Mouse (Mus musculus): Measurements from ENCODE around the gene Rnaset2a.
"Not testable (repeated sequence)": the region's sequence is repeated elsewhere in the genome, so short reads cannot be mapped to it uniquely, and the experiment has no call there.

The Rnaset2a gene

DNA sequence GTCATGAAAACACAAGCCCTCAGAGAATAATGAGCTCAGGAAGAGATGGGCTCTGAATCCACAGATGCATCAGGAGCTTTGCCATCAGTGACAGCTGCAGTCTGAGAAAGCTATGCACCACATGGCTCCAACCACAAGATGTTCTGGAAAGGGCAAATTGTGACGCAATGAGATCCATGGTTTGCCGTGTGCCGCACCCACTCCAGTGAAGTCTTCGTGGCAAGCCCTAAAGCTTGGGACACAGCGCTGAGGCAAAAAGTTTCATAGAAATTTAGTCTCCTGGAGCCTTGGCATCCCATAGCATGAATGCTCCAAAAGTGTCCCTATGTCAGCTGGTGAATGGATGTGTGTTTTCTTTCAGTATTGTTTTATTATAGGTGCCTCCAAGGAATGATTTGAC lies 9.8 kb downstream of the Rnaset2a start:
- DNase-seq (ENCODE audit: low spot score in 2 of 2), result not testable (repeated sequence)

DNA sequence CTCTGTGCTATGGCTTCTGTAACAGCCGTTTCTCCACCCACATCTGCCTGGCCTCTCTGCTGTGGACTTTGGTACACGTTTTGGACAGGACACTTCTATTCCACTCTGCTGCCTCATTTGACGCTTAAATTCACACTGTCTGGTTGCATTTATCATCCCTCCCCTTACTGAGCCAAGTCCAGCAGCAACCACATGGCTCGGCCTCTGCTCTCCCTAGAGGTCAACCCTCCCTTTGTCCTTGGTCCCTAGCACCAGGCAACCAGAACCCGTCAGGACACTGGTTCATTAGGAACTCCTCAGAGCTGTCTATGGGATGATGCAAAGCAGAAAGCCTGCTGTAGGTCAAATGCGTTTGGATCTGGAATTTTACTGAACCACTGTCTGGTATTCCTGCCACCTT lies 17.0 kb downstream of the Rnaset2a start:
- DNase-seq (ENCODE audit: low spot score in 2 of 2), result not testable (repeated sequence)

GRCm38 (mm10) chr17:8129578-8129977 lies 18.3 kb downstream of the Rnaset2a start:
- DNase-seq (ENCODE audit: low spot score in 2 of 2), result not testable (repeated sequence)

- not testable (repeated sequence) for DNase-seq (ENCODE audit: low spot score in 2 of 2)
These were observed 19.4 kb downstream of the Rnaset2a start for GRCm38 (mm10) chr17:8128326-8128993.

DNA sequence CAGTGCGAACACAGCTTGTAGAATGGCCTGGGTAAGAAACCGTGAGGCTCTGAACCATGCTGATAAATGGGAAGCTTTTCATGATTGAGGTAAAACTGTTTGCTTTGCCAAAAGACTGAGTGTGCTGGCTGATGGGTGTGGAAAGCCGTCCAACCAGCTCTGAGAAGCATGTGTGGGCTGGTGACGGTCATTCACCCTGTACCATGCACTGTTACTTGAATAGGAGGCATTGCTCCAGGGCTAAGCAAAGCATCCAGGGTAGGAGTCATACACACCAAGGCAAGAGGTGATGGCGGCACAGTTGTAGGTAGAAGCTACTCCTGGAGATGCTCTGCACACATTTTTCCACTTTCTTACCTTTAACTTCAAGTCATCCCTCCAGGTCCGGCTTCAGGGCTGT lies 23.3 kb downstream of the Rnaset2a start:
- not testable (repeated sequence) for DNase-seq (ENCODE audit: low spot score in 2 of 2)

GRCm38 (mm10) chr17:8122974-8123373 lies 24.9 kb downstream of the Rnaset2a start:
- not testable (repeated sequence) for DNase-seq (ENCODE audit: low spot score in 2 of 2)

GRCm38 (mm10) chr17:8116928-8117327 lies 31.0 kb downstream of the Rnaset2a start:
- not testable (repeated sequence) for DNase-seq (ENCODE audit: low spot score in 2 of 2)

- peak in 1 of 2 experiments; percentile 19 for DNase-seq (ENCODE audit: low spot score in 2 of 2)
These were observed 31.5 kb downstream of the Rnaset2a start for GRCm38 (mm10) chr17:8116378-8116777.

GRCm38 (mm10) chr17:8112199-8112598 lies 35.7 kb downstream of the Rnaset2a start:
- DNase-seq (ENCODE audit: low spot score in 2 of 2), result not testable (repeated sequence)

- DNase-seq (ENCODE audit: low spot score in 2 of 2), result not testable (repeated sequence)
These were observed 46.6 kb downstream of the Rnaset2a start for GRCm38 (mm10) chr17:8101297-8101609.

- not testable (repeated sequence) for DNase-seq (ENCODE audit: low spot score in 2 of 2)
These were observed 47.2 kb downstream of the Rnaset2a start for GRCm38 (mm10) chr17:8100405-8101296.

- DNase-seq (ENCODE audit: low spot score in 2 of 2), result not testable (repeated sequence)
These were observed 51.7 kb downstream of the Rnaset2a start for GRCm38 (mm10) chr17:8096199-8096598.

- not testable (repeated sequence) for DNase-seq (ENCODE audit: low spot score in 2 of 2)
These were observed 52.2 kb downstream of the Rnaset2a start for GRCm38 (mm10) chr17:8095653-8096052.

DNA sequence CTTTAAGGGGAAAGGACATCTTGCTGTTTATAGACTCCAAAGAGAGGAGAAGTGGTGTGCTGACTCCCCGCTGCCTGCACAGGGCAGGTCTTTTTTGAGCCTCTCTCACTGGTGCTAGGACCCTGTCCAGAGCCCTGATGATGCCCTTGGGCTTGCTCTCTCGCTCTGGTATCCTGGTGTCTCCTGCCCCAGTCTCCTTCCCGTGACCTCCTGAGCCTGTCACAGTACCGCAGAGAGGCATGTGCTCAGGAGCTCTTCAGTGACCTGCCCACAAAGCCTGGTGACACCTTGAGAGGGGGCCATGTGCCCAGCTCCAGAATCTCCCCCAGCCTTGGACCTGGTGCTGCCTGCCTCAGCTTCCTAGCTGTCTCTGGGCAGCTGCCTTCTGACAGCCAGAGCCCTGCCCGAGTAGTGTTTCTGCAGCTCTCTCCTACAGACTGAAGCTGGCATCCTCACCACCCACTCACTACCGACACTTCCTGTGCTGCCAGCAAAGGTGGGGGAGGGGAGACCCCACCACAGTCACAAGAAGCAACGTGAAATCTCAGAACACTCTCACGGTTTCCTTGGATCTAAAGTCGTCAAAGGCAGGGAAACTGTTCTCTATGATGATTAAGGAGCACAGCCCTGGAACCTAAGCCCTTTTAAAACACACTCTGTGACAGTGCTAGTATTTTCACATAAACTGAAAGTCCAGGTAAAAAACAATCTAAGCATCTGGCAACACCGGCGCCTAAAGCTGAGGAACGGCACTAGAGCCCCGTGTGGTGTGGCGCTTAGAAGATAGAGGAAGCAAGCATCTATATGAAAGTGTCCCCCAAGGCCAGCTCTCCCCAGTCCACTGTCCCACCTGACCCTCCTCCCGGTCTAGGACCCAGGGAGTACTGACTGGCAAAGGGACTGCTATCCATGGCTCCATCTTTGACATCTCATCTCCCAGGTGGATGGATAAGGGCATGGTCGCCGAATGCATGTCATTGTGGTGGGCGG lies 55.1 kb downstream of the Rnaset2a start:
- DNase-seq (ENCODE audit: low spot score in 2 of 2), result not testable (repeated sequence)

DNA sequence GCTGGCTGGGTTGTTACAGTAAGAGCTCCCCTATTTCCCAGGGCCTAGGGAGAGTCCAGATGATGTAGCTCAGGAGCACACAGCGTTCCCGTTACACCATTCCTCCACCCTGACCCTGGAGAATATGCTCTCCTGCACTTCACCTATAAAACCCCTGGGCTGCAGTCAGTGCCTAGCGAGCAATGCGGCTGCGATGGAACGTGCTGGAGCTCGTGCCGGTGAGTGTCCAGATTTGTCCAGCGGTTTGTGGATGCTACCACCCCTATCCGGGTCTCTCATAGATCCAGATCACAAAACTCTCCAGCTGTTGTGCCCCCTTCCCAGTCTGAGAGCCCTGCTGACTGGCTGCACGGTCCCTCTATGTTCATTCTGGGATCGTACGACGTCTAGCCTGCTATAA lies 56.6 kb downstream of the Rnaset2a start:
- DNase-seq (ENCODE audit: low spot score in 2 of 2), result peak in 1 of 2 experiments; percentile 52

DNA sequence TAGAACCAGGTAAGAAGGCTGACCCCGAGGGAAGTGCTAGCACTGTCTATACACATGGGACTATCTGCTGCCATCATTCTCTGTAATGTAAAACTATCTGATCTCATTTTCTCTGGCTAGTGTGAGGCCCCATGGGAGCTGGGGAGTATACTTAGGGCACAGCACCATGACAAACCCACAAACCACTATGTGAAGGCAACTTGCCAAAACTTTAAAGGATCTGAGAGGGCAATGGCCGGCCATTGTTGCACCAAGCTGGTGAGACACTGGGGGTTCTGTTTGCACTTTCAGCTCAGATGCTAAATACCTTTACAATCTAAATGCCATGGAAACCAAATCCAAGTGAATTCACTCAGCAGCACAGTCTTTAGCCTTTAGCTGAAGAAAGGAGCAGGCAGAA lies 78.0 kb downstream of the Rnaset2a start:
- DNase-seq (ENCODE audit: low spot score in 2 of 2), result not testable (repeated sequence)

Measured in spleen, postnatal 4 days (tissue).